Mouse (Mus musculus) lung, postnatal 0 days (tissue): ENCODE measurements around the gene Fstl1.

Experiments
- CTCF ChIP-seq: IDR thresholded peaks from 2 replicates; pipeline ENCODE4 v1.5.1; 2016; ENCODE audit warnings: antibody characterized with exemption, mild to moderate bottlenecking
- EP300 ChIP-seq: IDR thresholded peaks from 2 replicates; pipeline ENCODE4 v1.6.1; 2016; ENCODE audit warnings: antibody characterized with exemption, mild to moderate bottlenecking, control low read depth

GRCm38 (mm10) chr16:37787558-37788194 lies 11.0 kb downstream of the Fstl1 start:
- TF ChIP-seq CTCF = no peak; the same call in 1 of the 2 replicates
- TF ChIP-seq EP300 = no peak
